Mouse (Mus musculus): Measurements from ENCODE around the gene Cabp4.

DNA sequence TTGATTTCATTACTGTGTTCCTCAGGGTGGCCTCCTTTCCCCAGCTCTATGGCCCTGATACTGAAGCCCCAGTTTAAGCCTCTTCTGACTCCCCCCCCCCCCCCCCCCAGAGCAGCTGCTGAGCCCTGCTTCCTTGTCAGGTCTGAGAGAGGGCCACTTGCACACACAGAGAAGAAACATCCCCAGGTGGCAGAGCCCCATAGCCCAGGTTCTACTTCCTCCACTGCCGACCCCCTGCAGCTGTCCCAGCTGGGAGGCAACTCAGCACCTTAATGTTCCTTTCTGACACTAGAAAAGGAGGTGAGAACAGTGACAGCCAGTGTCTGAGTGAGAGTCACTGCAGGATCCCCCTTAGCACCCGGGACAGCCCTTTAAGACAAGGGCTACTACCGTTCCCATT is 40.0 kb downstream of the Cabp4 start:
- TF ChIP-seq TAL1 (IDR thresholded peaks at IDR 0.05; ENCODE audit: low read length) (no peak), GATA1 (IDR thresholded peaks at IDR 0.05; ENCODE audit: low read length) (no peak)
